Mouse (Mus musculus): ENCODE results near the gene Pbx2. TPM values are rescaled to one million over a fixed set of nuclear protein-coding genes. Genes with fewer than 3 reads are reported as not detected.

Pbx2 gene
- total RNA-seq, 2 experiments from 2014 or later, result 48.7 to 53.5 TPM

- peak in 1 of 2 experiments; percentile 56 for DNase-seq (ENCODE audit: low spot score in 2 of 2)
These were observed 37.0 kb downstream of the Pbx2 start, which contains the start of gene Ppt2 for GRCm38 (mm10) chr17:34627943-34628643. Gene Ppt2 (minus strand): TSS chr17:34628510.

GRCm38 (mm10) chr17:34628644-34628967 is 37.5 kb downstream of the Pbx2 start:
- no peak for DNase-seq (ENCODE audit: low spot score in 2 of 2)

GRCm38 (mm10) chr17:34629221-34629751 is 38.2 kb downstream of the Pbx2 start, which contains the start of gene Prrt1:
Gene Prrt1 (plus strand): TSS chr17:34629533.
- DNase-seq (ENCODE audit: low spot score in 2 of 2), result no peak

- no peak for DNase-seq (ENCODE audit: low spot score in 2 of 2)
These were observed 38.9 kb downstream of the Pbx2 start for GRCm38 (mm10) chr17:34629796-34630603.

- no peak for DNase-seq (ENCODE audit: low spot score in 2 of 2)
These were observed 39.8 kb downstream of the Pbx2 start for GRCm38 (mm10) chr17:34630761-34631301.

- DNase-seq (ENCODE audit: low spot score in 2 of 2), result no peak
These were observed 40.6 kb downstream of the Pbx2 start for GRCm38 (mm10) chr17:34631647-34632046.

- DNase-seq (ENCODE audit: low spot score in 2 of 2), result peak in 1 of 2 experiments; percentile 52
These were observed 41.2 kb downstream of the Pbx2 start for GRCm38 (mm10) chr17:34632261-34632691.

GRCm38 (mm10) chr17:34635671-34636070 is 44.6 kb downstream of the Pbx2 start:
- DNase-seq (ENCODE audit: low spot score in 2 of 2), result no peak

- no peak for DNase-seq (ENCODE audit: low spot score in 2 of 2)
These were observed 46.4 kb downstream of the Pbx2 start for GRCm38 (mm10) chr17:34637459-34637858.

- DNase-seq (ENCODE audit: low spot score in 2 of 2), result no peak
These were observed 48.6 kb downstream of the Pbx2 start for GRCm38 (mm10) chr17:34639461-34640255.

- peak in 1 of 2 experiments; percentile 48 for DNase-seq (ENCODE audit: low spot score in 2 of 2)
These were observed 49.9 kb downstream of the Pbx2 start for GRCm38 (mm10) chr17:34640778-34641601.

GRCm38 (mm10) chr17:34641945-34642344 is 50.9 kb downstream of the Pbx2 start:
- DNase-seq (ENCODE audit: low spot score in 2 of 2), result no peak

- DNase-seq (ENCODE audit: low spot score in 2 of 2), result no peak
These were observed 52.3 kb downstream of the Pbx2 start for GRCm38 (mm10) chr17:34643379-34643778.

- DNase-seq (ENCODE audit: low spot score in 2 of 2), result no peak
These were observed 52.9 kb downstream of the Pbx2 start for GRCm38 (mm10) chr17:34643944-34644343.

- peak; percentile 82 to 94 for DNase-seq (ENCODE audit: low spot score in 2 of 2)
These were observed 53.5 kb downstream of the Pbx2 start, which contains the start of gene Fkbpl for GRCm38 (mm10) chr17:34644608-34645007. Gene Fkbpl (plus strand): TSS chr17:34644764.

- DNase-seq (ENCODE audit: low spot score in 2 of 2), result no peak
These were observed 54.3 kb downstream of the Pbx2 start for GRCm38 (mm10) chr17:34645256-34645829.

- peak in 1 of 2 experiments; percentile 21 for DNase-seq (ENCODE audit: low spot score in 2 of 2)
These were observed 54.9 kb downstream of the Pbx2 start for GRCm38 (mm10) chr17:34645831-34646511.

Data from gastrocnemius, postnatal 4 days (tissue).